Mouse (Mus musculus): ENCODE data around the gene Sh3pxd2a.
A peak's percentile ranks its signal among the peaks of the same experiment; 100 is the strongest.

Sh3pxd2a gene

DNA sequence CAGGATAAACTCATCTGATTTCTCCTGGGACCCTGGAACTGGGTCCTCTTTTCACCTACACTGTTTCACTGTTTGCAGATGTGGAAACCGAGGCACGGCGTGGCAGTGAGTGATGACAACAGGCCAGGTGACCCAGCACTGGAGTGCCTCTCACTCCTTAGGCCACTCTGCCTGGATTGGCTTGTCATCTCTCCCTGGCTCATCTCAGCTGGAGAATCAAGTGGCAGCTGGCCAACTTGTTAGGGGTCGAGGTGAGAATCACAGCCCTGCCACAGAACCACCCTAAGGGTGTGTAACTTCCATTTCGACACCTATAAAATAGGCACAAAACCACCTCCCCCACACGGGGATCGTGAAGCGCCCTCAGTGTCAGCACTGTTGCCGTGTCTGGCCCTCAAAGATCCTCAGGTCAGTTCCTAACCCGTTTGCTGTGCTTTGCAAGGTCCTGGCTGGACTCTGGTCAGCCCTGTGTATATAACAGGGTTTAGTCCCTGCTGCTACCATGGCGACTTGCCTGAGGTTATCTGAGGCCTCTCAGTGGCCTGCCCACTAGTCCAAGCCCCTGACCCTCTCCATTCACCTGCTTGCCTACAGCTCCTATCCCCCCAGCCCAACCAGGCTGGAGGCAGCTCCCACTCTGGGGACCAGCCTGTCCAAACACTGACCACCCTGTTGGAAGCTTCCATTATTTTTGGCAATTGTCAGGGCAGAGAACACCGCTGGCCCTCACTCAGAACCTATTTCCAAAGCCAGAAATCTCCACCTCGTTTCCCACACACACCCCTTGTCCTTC is 6.3 kb downstream of the Sh3pxd2a start:
- no peak for DNase-seq (ENCODE audit: low read depth)

DNA sequence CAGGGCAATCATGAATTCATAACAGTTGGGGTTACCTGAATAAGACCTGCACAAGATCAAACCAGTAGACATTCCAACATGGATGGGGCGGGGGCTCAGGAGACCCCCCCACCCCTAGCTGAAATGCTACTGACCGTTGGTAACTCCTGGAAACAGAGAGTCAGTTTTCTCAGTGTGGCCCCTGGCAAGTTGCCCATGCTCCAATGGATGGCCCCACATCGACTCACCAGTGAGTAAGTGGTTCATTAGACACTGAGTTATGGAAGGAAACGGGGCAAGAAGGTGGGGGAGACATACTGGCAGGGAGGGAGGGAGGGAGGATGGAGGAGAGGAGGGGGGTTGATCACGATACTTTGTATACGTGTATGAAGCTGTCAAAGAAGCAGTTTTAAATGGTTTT is 8.2 kb downstream of the Sh3pxd2a start:
- no peak for DNase-seq (ENCODE audit: low read depth)

- no peak for DNase-seq (ENCODE audit: low read depth)
These were observed 9.0 kb downstream of the Sh3pxd2a start for GRCm38 (mm10) chr19:47455001-47455755.

DNA sequence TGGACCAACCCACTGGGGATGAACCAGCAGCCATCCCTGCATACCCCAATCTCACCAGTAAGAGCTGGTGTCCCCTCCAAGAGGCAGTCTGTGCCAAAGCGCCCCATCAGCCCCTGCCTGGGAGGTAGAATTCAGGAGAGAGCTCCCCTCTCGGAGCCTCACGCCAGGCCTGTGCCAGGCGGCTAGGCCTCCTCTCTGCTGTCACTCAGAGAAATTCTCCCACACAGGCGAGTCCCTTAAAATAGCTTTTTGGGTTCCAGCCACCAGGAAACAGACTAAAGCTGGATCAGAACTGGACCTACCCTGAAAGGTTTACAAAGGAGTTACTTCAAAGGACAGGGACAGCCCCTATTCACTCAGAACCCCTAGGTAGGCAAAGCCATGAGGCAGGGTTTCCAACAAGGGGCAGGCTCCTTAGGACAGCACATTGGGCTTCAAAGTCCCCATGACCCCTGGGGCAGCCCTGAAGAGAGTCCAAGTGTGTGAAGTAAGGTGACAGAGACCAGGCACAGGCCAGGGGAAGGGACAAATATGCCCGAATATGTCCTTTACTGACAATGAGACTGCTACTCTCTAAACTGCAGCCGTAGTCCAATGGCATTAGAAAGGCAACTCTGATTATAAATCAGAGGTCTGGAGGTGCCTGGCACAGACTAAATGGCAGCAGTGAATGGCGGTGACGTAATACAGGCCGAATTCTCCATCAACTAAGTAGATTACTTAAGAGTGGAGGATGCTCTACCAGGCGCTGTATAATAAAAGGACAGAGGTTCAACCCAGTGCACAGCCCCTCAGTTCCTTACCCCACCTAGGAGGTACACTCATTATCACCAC is 9.8 kb downstream of the Sh3pxd2a start:
- DNase-seq (ENCODE audit: low read depth), result no peak

DNA sequence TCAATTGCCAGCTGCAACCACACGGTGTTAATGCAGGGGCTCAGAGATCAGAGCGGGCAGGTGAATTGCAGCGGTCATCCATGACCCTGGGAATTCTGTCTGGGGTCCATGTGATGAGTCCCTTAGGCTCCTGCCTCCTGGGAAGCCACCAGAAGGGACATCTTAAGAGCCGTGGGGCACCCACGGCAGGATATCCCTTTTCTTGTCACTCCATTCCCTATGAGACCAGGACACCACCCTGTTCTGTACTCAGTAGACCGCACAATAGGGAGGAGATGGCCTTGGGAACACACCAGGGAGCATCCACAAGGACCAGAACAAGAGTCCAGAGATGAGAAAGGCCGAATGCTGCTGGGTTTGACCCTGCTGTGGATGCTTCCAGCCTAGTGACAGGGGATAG is 10.8 kb downstream of the Sh3pxd2a start:
- DNase-seq (ENCODE audit: low read depth), result no peak

DNA sequence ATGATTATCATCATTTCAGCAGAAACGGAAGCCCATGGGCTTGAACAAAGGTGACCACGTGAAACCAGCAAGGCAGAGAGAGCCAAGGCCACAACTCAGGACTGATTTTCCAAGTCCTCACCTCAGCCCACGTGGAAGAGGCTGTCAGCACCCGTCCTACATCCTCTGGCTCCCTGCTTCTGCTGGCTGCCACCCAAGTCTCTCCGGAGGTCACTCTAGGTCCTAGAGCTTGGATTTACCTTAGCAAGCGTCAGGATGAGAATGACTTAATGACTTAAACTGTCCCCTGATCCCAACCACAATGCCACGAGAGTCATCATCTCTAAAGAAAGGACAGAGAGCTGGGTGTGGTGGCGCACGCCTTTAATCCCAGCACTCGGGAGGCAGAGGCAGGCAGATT is 11.5 kb downstream of the Sh3pxd2a start:
- no peak for DNase-seq (ENCODE audit: low read depth)

DNA sequence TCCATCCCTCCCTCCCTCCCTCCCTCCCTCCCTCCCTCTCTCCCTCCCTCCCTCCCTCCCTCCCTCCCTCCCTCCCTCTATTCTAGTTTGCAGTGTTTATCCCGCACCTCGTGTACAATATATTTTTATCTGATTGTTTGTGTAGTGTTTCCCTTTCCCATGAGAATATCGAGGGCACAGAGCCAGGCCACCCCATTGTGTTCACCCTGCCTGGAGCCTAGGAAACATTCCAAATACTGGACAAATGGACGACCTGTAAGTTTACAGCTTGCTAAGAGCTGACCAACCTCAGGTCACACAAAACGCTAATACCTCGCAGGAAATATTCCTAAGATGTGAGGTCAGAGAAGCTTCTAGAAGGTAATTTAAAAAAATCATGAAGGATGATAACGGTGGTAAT is 12.0 kb downstream of the Sh3pxd2a start:
- DNase-seq (ENCODE audit: low read depth), result no peak

DNA sequence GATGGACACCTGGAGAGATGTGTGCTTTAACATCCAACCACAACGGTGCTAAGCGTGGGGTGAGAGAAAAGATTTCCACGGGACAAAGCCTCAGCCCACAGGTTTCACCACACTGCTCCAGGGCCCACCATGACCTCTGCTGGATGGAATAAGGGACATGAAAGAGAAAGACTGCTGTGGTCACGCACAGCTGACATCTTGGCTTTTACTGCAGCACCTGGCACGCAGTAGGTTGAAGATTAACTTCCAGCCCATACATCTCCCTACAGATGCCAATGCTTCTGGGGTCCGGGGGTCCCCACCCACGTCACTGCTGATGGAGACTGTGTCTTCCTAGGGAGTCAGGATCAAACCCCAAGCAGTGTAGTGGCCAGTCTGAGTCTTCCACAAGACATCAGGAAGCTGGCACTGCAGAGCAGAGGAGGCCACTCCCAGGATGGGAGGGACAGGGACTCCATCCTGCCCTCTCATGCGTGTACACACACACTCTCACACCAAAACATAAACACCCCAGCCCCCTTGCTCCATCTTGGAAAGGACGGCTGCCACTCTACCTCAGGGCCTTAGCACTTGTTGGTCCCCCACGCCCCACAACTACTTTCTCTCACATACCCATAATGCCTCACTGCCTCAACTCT is 12.6 kb downstream of the Sh3pxd2a start:
- DNase-seq (ENCODE audit: low read depth), result peak; percentile 57

- peak; percentile 38 for DNase-seq (ENCODE audit: low read depth)
These were observed 13.7 kb downstream of the Sh3pxd2a start for GRCm38 (mm10) chr19:47450261-47451137.

DNA sequence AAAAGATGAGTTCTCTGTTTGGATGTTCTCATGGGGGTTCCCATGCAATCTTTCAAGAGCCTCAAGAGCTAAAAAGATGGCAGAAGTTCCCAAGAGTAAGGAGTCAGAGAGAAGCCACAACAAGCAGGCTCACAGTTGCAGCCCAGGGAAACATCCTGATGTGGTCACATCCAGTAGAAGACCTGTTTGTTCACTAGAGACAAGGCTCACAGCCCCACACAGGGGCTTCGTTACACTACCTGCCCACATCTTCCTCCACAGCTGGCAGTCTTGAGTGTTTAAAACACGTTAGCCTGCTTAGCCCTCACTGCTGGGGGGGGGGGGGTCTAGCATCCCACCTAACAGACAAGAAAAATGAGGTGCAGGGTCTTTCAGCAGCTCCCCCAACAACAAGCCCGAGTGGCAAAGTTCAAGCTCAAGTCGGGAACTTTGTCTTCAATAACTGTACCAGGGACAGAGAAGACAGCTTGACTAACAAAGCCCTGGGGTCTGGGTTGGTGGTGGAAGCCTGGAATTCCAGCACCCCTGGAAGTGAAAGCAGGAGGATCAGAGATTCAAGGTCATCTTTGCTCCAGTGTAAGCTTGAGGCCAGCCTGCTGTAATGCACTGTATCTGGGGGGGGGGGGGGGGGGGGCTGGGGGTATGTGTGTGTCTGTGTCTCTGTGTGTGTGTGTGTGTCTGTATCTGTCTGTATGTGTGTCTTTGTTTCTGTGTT is 14.5 kb downstream of the Sh3pxd2a start:
- DNase-seq (ENCODE audit: low read depth), result peak; percentile 53

DNA sequence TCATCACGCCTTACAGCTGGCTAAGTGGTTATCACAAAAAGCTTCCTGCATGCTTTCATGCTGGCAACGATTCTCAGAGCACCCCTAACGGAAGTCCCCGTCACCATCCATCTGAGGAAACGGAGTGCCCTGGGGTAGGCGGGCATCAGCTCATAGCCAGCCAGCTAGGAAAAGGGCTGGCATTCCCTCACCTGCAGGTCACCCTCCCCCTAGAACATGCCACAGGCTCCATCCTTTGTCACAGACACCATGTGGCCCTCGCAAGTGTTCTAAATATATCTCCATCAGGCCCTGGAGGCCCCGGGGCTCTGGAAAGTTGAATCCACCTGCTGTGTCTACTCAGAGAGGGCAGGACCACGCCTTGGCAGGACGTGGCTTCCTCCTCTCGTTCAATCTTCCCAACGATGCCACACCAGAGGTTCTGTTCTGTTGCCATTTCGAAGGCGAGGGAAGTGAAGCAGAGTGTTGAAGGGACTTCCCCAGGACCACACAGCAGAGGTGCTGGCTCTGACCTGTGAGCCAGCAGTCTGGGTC is 15.5 kb downstream of the Sh3pxd2a start:
- peak; percentile 75 for DNase-seq (ENCODE audit: low read depth)

GRCm38 (mm10) chr19:47446841-47447365 is 17.3 kb downstream of the Sh3pxd2a start:
- peak; percentile 84 for DNase-seq (ENCODE audit: low read depth)

- peak; percentile 36 for DNase-seq (ENCODE audit: low read depth)
These were observed 18.1 kb downstream of the Sh3pxd2a start for GRCm38 (mm10) chr19:47446130-47446529.

DNA sequence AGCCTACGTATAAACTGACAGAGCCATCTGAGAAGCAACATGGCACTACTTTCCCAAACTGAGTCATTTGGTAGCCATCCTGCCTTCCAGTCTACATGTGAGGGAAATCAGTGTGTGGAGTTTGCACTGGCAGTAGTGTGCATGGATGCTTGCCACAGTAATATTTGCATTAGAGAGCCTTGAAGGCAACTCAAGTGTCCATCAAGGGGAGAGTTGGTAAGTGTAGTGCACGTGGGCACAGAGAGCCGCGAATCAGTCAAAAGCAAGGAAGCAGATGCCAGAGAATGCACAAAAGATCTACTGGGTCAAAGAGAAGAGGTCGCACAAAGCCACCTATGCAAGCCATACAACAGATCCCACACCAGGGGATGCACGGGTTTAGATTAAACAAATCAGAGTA is 18.5 kb downstream of the Sh3pxd2a start:
- peak; percentile 15 for DNase-seq (ENCODE audit: low read depth)

- no peak for DNase-seq (ENCODE audit: low read depth)
These were observed 19.7 kb downstream of the Sh3pxd2a start for GRCm38 (mm10) chr19:47444488-47444887.

GRCm38 (mm10) chr19:47442294-47442627 is 21.9 kb downstream of the Sh3pxd2a start:
- DNase-seq (ENCODE audit: low read depth), result no peak

DNA sequence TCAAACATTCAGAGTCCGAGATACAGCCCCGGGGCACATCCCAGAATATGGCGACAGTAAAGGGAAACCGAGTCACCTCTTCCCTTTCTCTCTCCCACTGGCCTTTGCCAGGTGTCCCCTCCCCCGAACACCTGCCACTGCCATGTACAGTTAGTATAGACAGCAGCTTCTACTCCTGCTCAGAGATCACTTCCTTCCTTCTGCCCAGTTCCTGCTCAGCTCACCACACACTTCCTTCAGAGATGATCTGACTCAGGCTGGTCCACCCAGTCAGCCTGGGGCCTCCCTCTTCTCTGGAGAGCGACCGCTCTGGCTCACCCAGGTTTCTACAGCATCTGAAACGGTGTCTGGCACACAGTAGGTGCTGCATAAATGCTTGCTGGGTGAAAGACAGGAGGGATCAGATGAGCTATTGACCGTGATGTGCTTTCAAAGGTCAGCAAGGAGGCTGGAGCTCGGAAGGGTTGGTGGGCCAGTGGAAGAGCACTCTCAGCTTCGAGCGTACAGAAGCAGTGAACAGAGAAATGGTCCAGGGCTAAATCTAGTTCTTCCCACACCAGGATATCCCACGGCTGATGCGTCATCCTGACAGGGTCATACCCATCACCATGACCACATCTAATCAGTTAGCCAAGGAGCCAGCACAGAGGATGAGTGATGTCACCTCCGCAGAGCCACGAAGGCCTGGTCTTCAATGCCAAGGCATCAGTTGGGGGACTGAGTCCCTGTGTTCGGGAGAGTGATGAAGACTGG is 22.5 kb downstream of the Sh3pxd2a start:
- DNase-seq (ENCODE audit: low read depth), result peak; percentile 71

- DNase-seq (ENCODE audit: low read depth), result no peak
These were observed 23.2 kb downstream of the Sh3pxd2a start for GRCm38 (mm10) chr19:47440967-47441366.

GRCm38 (mm10) chr19:47440435-47440803 is 23.8 kb downstream of the Sh3pxd2a start:
- no peak for DNase-seq (ENCODE audit: low read depth)
